Mouse (Mus musculus): ENCODE data around the gene Olfr1034. TPM values are rescaled to one million over a fixed set of nuclear protein-coding genes. Genes with fewer than 3 reads are reported as not detected.
"Not testable (repeated sequence)": the region's sequence is repeated elsewhere in the genome, so short reads cannot be mapped to it uniquely, and the experiment has no call there.

The Olfr1034 gene
- not detected for total RNA-seq (2021)
- long read RNA-seq, experiment 1: 0 reads
- long read RNA-seq, experiment 2: 0 reads

DNA sequence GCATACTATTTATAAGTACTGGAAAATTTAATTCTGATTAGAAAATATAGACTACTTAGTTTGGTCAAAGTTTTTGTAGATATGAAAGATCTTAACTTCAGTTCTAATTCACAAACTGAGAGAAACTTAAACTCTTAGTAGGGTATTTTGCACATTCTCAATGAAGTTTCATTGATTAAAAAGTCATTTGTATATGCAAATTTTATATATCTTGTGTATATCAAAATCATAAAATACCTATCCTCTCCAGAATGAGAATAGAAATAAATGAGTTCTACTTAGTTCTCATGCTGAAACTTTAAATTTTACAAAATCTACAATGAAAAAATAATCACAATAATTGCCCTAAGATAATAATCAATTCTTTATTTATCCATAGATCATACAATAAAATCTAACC lies at the start of gene Olfr1034:
Gene Olfr1034, plus strand, starts transcription at position 301 of the 400 bp plus-strand sequence.
- DNase-seq: no peak

DNA sequence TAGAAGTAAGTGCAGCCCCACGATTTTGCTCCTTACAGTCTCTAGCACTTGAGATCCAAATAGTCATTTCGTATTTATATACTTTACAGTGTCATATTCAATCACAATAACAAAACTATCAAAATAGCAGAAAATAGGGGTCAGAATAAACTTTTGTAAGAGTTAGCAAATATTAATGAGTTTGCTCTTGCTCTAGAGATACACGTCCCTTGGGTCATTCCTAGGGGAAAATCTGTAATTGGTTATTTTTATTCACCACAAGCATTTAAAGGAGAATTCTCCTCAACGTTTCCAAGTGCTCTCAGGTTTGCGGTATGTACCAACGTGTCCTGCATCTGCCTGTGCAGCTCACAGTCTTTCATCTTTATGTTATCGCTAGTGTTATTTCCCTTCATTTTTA lies 40.4 kb upstream of the Olfr1034 start, which contains the start of gene Olfr1032:
Gene Olfr1032, plus strand, starts transcription at position 301 of the 400 bp plus-strand sequence.
- no peak for DNase-seq

DNA sequence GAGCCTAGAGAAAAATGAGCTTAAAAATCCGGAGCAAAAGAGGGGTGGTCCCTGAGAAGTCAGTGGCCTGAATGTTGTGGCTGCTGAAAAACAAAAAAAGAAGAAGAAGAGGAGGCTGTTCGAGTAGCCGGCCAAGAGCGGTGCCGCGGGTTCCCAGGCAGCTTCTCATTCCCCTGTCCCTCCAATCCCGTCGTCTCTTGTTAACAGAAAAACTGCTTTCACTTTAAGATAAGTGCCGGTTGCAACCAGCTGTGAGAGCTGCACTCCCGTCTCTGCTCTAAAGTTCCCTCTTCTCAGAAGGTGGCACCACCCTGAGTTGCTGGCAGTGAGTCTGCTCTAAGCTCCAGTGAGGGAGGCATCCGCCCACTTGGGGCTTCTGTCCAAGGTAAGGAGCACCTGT lies 25.3 kb upstream of the Olfr1034 start, which contains the start of gene Olfr1033:
Gene Olfr1033, plus strand, starts transcription at position 228 of the 400 bp plus-strand sequence.
- DNase-seq: not testable (repeated sequence)

DNA sequence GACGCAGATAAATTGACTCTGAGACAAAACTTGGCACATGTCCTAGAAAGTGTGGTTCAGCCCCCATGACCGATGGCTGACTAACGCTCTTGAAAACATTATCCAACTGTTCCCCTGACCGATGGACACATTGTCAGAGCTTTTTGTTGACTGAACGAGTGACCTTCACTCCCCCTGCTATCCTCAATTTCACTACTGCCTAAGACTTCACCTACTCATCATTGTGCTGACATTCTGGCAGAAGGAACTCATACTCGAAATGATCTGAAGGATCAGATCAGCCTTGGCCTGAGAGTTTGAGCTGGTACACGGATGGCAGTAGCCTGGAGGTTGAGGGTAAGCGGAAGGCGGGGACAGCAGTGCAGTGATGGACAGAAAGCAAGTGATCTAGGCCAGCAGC lies 24.1 kb upstream of the Olfr1034 start:
- not testable (repeated sequence) for DNase-seq

DNA sequence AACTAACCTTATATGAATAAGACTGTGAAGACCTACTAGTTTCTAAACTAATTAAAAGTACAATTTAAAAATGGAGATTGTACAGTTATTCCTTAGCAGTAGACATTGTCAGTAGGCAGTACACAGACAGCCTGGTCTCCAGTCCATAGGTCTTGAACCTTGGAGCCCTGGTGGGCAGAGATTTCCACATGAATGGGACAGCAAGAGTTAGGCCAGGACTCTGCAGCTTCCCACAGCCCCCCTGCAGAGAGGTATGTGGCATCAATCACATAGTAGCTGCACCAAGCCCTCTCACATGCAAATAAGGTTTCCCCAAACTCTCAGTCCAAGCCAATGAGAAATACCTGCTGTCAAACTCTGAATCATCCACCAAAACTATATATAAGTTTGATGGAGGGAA lies 5.1 kb downstream of the Olfr1034 start:
- DNase-seq: not testable (repeated sequence)

DNA sequence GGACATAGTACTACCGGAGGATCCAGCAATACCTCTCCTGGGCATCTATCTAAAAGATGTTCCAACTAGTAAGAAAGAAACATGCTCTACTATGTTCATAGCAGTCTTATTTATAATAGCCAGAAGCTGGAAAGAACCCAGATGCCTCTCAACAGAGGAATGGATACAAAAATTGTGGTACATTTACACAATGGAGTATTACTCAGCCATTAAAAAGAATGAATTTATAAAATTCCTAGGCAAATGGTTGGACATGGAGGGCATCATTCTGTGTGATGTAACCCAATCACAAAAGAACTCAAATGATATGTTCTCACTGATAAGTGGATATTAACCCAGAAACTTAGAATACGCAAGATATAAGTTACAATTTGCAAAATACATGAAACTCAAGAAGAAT lies 18.1 kb downstream of the Olfr1034 start:
- not testable (repeated sequence) for DNase-seq

DNA sequence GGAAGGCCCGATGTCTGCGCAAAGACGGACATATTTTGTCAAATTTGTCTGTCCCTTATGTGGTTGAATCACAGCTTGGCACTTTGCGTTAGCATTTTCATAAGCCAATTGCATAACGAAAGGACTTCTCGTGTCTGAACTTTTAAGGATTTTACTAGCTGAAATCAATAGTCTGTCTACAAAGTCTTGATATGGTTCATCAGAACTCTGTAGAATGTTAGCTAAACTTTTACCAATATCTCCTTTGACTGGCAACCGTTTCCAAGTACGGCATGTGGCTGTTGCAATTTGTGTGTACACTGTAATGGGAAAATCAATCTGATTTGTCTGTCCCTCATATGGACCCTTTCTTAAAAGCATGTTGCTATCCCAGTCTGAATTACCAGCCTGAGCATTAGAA lies 24.5 kb downstream of the Olfr1034 start:
- DNase-seq: no peak

DNA sequence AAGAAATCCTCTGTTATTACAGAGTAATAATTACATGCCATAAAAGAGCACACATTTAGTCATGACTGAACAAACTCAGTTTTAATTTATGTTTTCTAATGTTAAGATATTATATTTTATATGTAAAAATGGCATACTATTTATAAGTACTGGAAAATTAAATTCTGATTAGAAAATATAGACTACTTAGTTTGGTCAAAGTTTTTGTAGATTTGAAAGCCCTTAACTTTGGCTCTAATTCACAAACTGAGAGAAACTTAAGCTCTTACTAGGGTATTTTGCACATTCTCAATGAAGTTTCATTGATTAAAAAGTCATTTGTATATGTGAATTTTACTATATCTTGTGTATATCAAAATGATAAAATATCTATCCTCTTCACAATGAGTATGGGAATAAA lies 28.0 kb downstream of the Olfr1034 start, which contains the start of gene Olfr1036:
Gene Olfr1036, plus strand, starts transcription at position 301 of the 400 bp plus-strand sequence.
- not testable (repeated sequence) for DNase-seq

DNA sequence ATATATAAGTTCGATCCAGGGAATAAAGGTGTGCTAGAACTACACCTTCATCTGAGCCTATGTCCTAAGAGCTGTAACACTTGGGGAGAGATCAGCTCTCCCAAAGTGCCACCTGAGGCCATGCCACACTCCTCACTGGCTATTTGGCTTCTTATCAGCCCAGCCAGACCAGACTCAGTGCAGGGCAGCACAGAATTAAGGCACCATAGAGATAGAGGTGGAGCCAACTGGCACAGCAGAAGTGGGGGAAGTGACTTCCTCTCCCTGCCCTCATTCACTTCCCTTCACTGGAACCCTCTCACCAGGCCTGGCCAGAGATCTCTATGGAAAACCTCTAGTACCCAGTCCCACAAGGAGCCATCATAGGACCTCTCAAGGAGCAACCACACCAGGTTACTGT lies 34.8 kb downstream of the Olfr1034 start:
- DNase-seq: not testable (repeated sequence)

DNA sequence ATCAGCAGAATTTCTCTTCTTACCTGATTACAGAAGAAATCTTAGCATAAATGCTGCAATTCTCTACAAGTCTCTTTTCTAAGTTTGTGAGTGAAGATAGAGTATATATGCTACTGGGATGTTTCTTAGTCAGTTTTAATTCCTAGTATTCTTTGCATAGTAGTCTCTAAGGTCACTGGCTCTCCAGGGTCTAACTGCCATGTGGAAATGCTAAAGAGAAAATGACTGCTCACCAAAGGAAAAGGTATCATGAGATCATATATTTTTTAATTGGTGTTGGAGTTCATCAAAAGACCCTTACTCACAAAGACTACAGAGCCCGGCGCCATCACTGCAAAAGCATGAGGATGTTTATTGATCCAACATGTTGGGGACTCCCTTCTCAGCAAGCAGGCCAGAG lies 41.6 kb downstream of the Olfr1034 start, which contains the start of gene Olfr1037:
Gene Olfr1037, minus strand, starts transcription at position 101 of the 400 bp plus-strand sequence.
- no peak for DNase-seq

Other genes starting within 250 kb of the Olfr1034 start
- gene Olfr1016, start 243.3 kb upstream of the Olfr1034 start, total RNA-seq (2021): not detected
- not detected for gene Olfr1018, start 227.4 kb upstream of the Olfr1034 start, total RNA-seq (2021)
- gene Olfr1019, start 200.4 kb upstream of the Olfr1034 start, total RNA-seq (2021): not detected
- not detected for gene Olfr1020, start 198.8 kb upstream of the Olfr1034 start, total RNA-seq (2021)
- not detected for gene Olfr1022, start 177.3 kb upstream of the Olfr1034 start, total RNA-seq (2021)
- not detected for gene Olfr1023, start 160.2 kb upstream of the Olfr1034 start, total RNA-seq (2021)
- not detected for gene Olfr1024, start 140.8 kb upstream of the Olfr1034 start, total RNA-seq (2021)
- not detected for gene Olfr1025-ps1, start 130.7 kb upstream of the Olfr1034 start, total RNA-seq (2021)
- not detected for gene Olfr1026, start 124.3 kb upstream of the Olfr1034 start, total RNA-seq (2021)
- gene Olfr1028, start 95.4 kb upstream of the Olfr1034 start, total RNA-seq (2021): not detected
- gene Olfr1029, start 72.0 kb upstream of the Olfr1034 start, total RNA-seq (2021): not detected
- not detected for gene Olfr1030, start 66.6 kb upstream of the Olfr1034 start, total RNA-seq (2021)
- gene Olfr1031, start 55.6 kb upstream of the Olfr1034 start, total RNA-seq (2021): not detected
- not detected for gene Olfr1032, start 40.3 kb upstream of the Olfr1034 start, total RNA-seq (2021)
- gene Olfr1033, start 25.2 kb upstream of the Olfr1034 start, total RNA-seq (2021): under 1 TPM; 0.09 to 0.45 TPM
- not detected for gene Olfr1036, start 28.1 kb downstream of the Olfr1034 start, total RNA-seq (2021)
- not detected for gene Olfr1037, start 41.5 kb downstream of the Olfr1034 start, total RNA-seq (2021)
- not detected for gene Olfr1039, start 90.1 kb downstream of the Olfr1034 start, total RNA-seq (2021)
- not detected for gene Olfr1040, start 100.9 kb downstream of the Olfr1034 start, total RNA-seq (2021)
- not detected for gene Olfr1042, start 116.0 kb downstream of the Olfr1034 start, total RNA-seq (2021)
- gene Olfr1043, start 121.7 kb downstream of the Olfr1034 start, total RNA-seq (2021): not detected
- gene Olfr1044, start 132.0 kb downstream of the Olfr1034 start, total RNA-seq (2021): not detected
- not detected for gene Olfr52, start 139.8 kb downstream of the Olfr1034 start, total RNA-seq (2021)
- gene Olfr1045, start 157.1 kb downstream of the Olfr1034 start, total RNA-seq (2021): not detected
- gene Olfr1046, start 173.5 kb downstream of the Olfr1034 start, total RNA-seq (2021): not detected
- gene Olfr1047, start 185.5 kb downstream of the Olfr1034 start, total RNA-seq (2021): not detected
- not detected for gene Olfr1048, start 194.4 kb downstream of the Olfr1034 start, total RNA-seq (2021)
- not detected for gene Olfr1049, start 212.5 kb downstream of the Olfr1034 start, total RNA-seq (2021)
- gene Olfr1051, start 233.2 kb downstream of the Olfr1034 start, total RNA-seq (2021): not detected
- gene Olfr1052, start 246.6 kb downstream of the Olfr1034 start, total RNA-seq (2021): not detected

Data from gastrocnemius, postnatal 10 days (tissue).